Mouse (Mus musculus): ENCODE measurements around the gene Pdgfd.
A peak's percentile ranks its signal among the peaks of the same experiment; 100 is the strongest.
"Not testable (repeated sequence)": the region's sequence is repeated elsewhere in the genome, so short reads cannot be mapped to it uniquely, and the experiment has no call there.

Pdgfd gene

DNA sequence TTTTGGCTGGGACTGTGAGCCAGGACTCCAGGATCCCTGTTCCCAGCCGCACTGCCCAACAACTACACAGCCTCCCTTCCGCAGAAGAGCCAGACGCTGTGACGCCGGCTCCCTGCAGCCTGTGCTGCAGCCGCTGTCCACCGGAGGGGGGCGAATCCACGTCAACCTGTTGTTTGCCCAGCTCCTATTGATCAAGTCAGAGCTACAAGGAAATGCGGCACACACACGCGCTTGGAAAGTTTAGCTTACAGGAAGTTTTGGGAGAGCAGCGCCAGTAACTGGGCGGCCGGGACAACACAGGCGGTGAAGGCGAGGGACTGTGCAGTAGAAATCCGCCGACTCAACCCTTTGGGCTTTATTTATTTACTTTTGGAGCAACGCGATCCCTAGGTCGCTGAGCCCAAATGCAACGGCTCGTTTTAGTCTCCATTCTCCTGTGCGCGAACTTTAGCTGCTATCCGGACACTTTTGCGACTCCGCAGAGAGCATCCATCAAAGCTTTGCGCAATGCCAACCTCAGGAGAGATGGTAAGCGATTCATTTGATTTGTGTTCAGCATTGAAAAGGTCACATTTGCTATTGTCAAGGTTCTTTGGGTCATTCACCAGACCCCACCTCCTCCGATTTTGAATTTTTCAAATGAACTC lies at the start of gene Pdgfd:
Pdgfd (plus strand) TSS at position 194 of the 647 bp plus-strand sequence.
- peak; percentile 81 to 86 for DNase-seq

DNA sequence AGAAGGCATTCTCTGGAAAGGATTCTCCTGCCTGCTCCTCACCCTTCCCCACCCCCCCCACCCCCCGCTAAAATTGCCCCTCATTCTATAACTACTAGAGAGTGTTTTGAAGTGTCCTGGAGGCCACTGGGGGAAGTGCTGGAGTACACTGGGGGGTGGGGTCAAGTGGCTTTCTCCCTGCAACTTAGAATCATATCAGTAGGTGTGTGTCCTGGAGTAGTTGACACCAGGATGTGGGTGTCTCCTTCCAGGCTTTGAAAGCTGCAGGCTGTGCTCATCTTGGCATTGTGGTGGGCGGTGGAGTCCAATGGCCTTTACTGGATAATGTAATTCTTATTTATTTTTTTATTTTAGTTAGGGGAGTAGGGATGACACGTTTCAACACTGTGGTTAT lies 651 bp downstream of the Pdgfd start:
- peak; percentile 7 to 22 for DNase-seq

DNA sequence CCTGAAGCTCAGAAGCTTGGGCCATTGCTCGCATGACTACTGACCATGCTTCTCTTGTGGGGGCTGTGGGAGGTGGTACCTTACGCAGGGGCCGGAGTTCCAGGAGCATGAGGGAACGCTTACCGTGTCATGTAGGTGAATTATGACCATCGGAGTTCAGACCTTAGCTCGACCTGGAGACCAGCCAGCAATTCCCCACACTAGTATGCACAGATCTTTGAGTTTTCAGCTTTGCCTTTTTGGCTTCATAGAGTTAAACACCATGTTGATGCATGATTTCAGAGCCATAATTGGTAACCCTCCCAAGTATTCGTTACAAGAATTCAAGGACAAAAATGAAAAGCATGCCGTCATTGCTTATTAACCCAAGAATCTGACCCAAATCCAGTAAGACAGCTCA lies 2.6 kb downstream of the Pdgfd start:
- peak; percentile 8 to 20 for DNase-seq

DNA sequence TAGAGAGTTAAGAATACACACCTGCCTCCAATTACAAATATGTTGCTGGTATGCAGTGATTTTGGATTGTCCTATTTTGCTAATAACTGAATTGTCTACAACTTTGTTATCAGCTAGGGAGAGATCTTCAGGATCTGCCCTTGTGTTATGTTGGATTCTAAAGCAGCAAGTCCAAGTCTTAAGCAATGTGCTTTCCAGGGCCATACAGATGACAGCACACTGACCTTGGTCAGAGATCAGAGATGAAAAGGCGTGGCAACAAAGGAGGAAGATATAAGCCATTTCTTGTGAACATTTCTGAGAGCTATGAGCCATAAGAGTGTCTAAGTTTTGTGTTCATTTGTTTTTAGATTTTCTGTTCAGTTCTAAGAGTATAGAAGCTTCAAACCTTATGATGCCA lies 4.9 kb downstream of the Pdgfd start:
- no peak for DNase-seq

DNA sequence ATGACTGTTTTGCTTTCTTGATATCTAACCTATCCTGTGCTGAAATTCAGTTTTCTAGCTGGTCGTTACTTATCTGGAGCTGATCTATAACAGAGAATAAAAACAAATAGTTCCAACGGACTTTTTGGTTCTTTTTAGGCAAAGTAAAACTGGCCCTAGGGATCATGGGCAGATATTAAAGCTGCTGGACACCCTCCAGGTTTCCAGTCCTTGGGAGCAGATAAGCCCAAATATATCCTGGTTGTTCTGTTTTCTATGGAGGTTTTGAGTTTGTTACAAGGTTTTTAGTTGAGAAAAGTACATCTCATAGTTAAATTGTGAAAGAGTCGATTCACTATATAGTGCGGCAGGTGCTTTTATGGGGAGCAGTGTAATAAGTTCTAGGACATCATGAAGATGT lies 7.3 kb downstream of the Pdgfd start:
- DNase-seq: no peak

DNA sequence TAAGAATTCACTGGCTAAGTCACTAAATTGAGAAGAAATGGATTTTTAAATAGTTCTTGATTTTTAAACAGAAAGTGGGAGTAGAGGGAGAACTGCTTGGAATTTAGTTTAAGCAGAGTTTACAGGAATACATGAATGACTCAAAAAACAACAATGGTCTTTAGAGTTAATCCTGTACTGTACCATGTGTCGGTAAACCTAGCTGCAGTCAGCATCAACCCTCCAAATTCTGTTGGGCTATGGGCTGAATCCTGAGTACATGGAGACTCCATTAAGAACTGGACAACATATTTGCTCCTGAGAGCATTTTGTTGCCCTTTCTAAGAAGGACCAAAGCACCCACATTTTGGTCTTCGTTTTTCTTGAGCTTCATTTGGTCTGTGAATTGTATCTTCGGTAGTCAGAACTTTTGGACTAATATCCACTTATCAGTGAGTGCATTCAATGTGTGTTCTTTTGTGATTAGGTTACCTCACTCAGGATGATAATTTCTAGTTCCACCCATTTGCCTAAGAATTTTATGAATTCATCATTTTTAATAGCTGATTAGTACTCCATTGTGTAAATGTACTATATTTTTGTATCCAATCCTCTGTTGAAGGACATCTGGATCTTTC lies 14.0 kb downstream of the Pdgfd start:
- DNase-seq: no peak

DNA sequence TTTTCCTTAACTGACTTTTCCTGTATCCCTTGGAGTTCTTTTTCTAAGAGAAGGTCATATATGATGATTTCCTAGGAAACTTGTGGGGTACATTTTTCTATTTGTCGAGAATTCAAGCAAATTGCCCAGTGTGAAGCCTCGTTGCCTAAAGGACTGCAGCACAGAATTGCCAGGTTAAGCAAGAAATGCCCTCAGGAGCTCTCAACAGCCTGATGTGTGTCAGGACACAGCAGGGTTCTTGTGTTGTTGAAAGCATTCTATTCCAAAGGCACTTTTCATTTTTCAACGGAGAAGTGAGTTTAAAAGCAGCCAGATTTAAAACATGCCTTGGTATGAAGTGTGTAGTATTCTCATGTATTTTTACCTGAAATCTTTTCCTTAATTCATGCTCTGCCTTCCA lies 19.6 kb downstream of the Pdgfd start:
- no peak for DNase-seq

DNA sequence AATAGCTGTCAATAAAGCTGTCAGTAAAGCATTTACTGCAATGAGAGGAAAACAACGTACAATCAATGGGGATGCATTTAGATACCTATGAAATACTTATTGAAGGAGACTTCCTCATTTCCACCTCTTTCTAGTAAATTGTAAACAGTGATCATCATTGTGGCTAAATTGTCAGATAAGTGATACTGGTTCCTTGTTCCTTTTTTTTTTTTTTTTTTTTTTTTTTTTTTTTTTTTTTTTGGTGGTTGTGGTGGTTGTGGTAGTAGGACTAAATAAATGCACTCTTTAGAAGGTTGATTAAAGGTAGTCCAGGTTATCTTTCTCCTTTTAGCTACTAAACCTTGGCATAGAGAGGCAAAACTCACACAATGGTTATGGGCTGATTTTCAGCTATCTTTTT lies 25.0 kb downstream of the Pdgfd start:
- no peak for DNase-seq

DNA sequence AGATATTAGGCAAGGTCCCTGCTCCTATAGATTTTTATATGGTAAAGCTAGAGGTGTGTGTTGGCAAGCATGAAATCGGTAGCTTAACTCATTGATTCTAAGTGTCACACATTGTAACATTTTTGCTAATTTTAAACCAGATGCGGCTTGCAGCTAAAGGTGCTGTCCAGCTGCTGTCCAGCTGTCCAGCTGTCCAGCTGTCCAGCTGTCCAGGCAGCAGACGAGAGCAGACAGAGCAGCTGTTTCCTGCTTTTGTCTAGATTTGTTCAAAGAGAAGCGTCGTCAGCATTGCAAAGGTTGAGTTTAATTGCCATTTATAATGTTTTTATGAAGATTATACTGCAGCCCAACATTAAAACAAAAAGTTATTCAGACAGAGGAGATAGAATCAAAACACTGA lies 44.5 kb downstream of the Pdgfd start:
- DNase-seq: peak; percentile 3 to 5

DNA sequence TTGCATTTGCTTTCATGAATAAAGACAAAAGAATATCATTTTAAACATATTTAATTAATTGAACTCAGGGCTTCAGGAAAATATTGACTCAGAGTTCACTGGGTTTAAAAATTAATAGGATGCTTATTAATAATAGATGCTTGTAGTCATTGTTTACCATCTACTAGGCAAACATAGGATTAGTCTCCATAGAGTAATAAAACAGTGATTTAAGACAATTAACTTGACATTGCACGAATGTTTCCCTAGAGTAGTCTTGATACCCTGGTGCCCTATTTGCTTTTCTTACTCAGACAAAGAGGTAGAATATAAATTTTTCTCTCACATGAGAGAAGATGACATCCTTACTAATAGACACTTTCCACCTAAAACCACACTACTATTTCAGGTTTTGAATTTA lies 49.1 kb downstream of the Pdgfd start:
- no peak for DNase-seq

DNA sequence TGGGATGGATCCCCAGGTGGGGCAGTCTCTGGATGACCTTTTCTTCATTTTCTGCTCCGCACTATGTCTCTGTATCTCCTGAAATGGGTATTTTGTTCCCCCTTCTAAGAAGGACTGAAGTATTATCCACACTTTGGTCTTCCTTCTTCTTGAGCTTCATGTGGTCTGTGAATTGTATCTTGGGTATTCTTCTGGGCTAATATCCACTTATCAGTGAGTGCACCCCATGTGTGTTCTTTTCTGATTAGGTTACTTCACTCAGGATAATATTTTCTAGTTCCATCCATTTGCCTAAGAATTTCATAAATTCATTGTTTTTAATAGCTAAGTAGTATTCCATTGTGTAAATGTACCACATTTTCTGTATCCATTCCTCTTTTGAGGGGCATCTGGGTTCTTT lies 67.6 kb downstream of the Pdgfd start:
- DNase-seq: not testable (repeated sequence)

DNA sequence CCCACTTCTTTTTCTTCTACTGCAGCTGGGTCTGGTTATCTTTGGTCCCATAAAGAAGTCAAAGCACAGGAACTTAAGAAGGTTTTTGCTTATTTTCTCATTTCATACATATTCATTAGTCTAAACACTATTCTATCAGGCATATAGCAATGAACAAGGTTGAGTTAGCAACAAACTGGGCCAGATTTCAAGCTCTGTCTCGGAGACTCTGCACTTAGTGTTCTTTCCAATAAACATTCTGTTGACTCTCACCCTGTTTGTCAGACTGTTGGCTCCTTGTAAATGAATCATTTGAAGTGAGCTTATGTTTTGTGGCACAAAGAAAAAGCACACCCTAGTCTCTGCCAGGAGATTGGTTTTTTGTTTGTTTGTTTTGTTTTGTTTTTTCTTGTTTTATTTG lies 81.9 kb downstream of the Pdgfd start:
- DNase-seq: no peak

DNA sequence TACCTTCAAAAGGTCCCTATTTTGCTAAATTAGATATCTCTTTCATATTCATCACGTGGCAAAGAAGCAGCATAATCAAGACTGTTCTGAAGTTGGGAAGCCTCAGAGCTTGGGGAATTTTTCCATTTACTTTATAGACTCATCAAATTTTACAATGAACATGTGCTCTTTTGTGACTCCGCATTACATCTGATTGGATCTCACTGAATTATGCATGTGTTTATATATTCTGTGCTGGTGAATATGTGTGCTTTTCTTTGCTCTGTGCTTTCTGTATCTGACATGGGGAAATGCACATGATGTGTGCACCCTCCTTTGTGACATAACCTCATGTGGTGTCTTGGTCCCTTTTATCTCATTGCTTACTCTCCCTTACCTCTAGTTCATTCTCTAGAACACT lies 83.6 kb downstream of the Pdgfd start:
- no peak for DNase-seq

DNA sequence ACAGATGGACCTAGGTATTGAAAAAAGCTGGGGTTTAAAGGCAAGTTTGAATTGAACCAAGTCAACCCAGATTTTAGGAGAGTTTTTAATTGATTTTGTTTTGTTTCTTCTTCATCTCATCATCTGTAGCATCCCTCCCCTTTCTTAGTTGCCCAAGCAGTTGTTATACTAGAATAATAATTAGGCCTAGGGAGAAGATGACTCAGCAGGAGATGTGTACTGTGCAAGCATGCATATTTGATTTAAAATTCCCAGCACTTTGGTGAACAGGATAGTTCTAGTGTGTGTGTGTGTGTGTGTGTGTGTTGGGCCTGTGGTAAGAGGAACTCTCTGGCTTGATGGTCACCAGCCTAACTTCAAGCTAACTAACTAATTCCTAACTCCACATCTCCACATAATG lies 88.7 kb downstream of the Pdgfd start:
- DNase-seq: no peak

DNA sequence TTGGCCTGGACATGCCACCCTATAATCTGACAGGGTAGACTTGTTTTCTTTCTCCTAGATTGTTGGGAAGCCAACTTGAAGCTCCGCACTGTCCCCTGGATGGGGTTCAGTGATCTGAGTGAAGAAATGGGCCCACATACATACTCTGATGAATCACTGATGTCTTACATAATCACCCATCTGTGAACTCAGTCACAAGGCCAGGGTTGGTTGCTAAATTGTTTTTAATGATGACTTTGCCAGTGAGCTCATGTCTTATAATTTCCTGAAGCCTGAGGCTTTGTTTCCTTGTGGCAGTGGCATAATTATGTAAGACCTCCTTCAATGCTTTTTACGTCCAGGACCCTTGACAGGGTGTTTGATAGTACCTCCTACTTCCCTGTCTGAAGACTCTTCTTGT lies 96.4 kb downstream of the Pdgfd start:
- no peak for DNase-seq

DNA sequence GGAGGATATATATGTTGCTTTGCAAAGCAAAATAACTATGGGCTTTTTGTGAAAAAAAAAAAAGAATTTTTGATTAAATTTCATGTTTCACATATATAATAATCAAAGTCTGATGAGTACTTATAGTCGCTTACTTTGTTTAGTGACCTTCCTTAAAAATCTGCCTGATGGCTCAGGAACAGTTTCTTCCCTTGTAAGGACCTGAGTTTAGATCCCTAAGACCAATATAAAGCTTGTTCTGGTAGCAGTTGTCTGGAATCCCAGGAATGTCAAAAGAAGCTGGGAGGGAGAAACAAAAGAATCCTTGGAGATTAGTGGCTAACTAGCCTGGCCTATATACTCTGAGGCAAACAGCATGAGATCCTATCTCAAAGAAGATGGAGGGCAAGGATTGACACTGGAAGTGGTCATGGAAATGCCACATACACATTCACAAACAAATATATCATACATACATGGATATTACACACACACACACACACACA lies 101.5 kb downstream of the Pdgfd start, which contains the start of gene Ddi1:
Ddi1 (minus strand) TSS at position 51 of the 485 bp plus-strand sequence.
- no peak for DNase-seq

DNA sequence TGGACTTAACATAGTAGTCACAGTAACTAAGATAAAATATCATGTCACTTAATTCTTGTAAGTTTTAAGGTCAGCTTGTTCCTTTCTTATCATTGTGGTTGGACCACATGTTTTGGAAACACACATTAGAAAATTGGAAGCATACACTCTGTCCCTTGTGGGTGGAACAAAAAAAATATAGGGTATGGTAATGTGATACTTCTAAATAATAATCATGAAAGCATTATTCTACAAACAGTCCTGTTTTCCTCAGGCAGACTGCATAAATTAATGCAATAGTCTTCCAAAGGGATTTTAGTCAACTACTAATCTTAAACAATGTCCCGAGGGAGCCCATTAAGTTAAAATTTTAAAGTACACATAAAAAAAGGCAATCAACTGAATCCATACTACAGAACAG lies 108.0 kb downstream of the Pdgfd start:
- DNase-seq: no peak

DNA sequence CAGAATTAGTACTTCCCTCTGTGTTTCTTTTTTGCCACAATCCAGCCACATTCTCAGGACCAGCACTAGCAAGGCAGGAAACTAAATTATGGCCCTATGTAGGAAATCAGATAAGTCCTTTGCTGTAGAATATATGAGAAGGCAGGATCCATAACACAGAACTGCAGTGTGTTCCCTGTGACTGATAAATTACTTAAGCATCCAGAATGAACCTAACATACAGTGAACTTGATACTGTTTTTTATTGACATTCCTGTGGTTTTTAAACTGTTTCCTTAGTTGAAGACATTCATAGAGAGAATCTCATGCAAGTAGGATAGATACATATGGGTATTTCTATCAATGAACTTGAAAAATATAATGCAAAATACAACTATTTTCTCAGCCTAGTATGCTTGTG lies 109.1 kb downstream of the Pdgfd start:
- no peak for DNase-seq

DNA sequence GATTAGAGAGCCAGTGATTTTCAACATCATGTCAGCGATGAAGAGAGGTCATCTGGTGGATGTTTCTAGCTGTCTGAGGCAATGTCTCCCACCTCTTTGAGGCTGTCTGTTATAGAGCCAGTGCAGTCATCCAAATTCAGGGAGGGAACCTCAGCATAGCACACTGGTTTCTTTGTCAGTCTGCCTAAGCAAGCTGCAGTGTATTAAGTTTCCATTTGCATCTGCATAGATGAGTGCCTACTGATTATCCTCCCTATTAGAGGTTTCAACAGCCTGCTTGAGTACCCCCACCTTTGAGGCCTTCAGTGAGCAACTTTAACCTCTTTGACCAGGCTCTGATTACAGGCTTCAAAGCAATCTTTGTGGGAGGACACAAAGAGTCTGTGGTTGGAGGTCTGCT lies 118.4 kb downstream of the Pdgfd start:
- DNase-seq: peak in 1 of 2 experiments; percentile 3

DNA sequence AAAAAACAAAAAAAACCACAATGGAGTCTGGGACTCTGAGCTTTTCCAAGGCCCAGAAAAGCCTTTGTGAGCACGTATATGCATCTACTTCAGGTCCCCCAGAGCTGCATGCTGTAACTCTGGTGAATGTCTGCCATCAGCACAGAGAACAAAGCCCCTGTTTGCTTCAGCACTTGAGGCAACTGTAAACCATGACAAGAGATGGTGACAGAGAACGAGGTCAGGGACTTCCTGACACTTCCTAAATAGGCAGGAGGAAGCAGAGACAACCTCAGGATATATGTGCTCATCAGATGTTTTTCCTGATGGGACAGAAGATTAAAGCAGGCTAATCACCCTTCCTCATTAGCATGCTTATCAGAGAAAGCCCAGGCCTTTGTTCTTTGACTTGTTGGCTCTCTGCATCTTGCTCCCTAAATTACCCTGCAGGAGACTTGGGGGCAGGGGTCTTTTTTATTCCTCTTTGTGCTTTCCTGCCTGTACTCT lies 120.9 kb downstream of the Pdgfd start:
- DNase-seq: no peak

DNA sequence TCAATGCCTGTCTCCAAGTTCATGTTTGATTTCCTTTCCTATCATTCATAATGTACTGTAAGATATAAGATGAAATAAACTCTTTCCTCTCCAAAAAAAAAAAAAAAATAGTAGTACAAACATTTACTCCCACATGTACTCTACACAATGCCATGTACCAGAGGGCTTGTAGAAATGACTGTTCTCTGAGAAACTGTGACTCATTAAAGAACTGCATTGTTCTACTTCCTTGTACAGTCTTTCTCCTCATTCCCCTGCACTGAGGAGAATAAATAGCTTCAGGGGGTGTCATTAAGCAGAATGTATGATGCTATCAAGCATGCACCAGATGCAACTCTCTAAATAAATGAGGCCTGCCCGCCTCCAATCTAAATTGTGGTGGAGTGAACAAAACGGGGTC lies 130.2 kb downstream of the Pdgfd start:
- no peak for DNase-seq

DNA sequence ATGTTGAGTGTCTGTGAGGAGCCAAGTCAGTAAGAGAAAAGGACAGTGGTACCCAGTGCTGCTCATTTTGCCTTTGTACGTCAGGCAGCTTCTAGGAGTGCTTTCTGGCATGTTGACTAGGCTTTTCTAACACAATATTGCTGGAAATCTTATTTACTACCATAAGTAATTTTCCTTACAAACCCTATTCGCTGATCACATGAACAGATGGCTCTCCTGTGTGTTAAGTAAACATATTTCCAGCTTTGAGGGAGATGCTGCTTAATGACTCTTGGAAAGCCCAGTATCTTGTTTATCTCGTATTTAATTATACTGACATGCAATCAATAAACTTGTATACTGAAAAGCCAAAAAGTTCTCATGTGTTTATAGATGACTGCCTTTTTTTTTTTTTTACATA lies 133.7 kb downstream of the Pdgfd start:
- no peak for DNase-seq

DNA sequence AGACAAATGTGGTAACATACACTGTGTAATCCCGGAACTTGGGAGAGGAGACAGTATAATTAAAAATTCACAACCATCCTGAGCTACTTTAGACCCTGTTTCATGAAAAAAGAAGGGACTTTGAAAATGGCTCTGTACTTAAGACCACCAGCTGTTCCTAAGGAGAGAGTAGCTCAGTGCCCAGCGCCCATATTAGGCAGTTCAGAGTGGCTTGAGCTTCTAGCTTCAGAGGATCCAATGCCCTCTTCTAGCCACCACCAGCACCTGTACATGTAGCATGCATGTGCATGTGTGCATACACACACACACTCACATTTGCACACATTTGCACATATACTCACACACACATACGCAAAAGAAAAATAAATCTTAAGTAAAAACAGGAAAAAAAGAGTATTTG lies 136.2 kb downstream of the Pdgfd start:
- DNase-seq: no peak

DNA sequence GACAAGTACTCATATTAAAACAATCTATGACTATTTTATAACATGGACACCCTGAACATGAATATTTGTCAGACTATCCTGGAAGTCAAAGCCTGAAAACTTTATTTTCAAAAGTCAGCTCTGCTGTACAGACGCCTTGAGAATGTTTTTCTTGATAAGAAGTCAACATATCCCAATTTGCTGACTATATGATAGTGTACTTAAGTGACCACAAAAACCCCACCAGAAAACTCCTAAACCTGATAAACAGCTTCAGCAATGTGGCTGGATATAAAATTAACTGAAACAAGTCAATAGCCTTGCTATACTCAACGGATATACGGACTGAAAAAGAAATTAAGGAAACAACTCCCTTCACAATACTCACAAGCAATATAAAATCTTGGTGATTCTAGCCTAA lies 137.5 kb downstream of the Pdgfd start:
- DNase-seq: no peak

DNA sequence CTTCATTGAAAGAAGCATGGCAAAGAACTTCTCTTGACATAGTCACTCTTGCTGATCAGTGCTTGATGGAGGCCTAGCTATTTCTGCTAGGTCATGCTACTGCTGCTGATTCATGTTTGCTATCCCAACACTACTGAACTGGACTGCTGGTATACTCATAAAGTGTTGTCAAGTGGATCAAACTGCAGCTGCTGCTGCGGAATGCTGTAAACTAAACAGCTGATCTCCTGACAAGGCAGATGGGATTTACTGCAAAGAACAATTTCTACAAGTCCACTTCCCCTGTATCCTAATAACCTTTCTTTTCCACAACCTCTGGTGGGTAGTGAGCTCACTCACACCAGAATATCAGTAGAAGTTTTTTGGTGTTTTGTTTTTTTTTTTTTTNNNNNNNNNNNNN lies 148.7 kb downstream of the Pdgfd start:
- no peak for DNase-seq
